Mouse (Mus musculus) cerebellum, adult 18-20 months (tissue): ENCODE measurements around the gene Rnf144b.

Experiments
- DNase-seq, 2 experiments: peaks; one replicate each; pipeline ENCODE4 v3.0.0; 2021

Gene Rnf144b

GRCm38 (mm10) chr13:47224648-47225323 lies 102.3 kb downstream of the Rnf144b start:
- no peak for DNase-seq

GRCm38 (mm10) chr13:47225324-47225697 lies 102.9 kb downstream of the Rnf144b start:
- DNase-seq: no peak

GRCm38 (mm10) chr13:47225802-47226201 lies 103.3 kb downstream of the Rnf144b start:
- no peak for DNase-seq

- DNase-seq: no peak
Measured at GRCm38 (mm10) chr13:47226521-47226920, 104.1 kb downstream of the Rnf144b start.

GRCm38 (mm10) chr13:47228201-47228600 lies 105.7 kb downstream of the Rnf144b start:
- DNase-seq: no peak

GRCm38 (mm10) chr13:47228626-47229190 lies 106.3 kb downstream of the Rnf144b start:
- DNase-seq: no peak

- no peak for DNase-seq
Measured at GRCm38 (mm10) chr13:47232163-47232562, 109.7 kb downstream of the Rnf144b start.

- peak; percentile 27 to 39 for DNase-seq
Measured at GRCm38 (mm10) chr13:47237376-47237775, 114.9 kb downstream of the Rnf144b start.

- no peak for DNase-seq
Measured at GRCm38 (mm10) chr13:47238131-47238530, 115.7 kb downstream of the Rnf144b start.

GRCm38 (mm10) chr13:47243569-47243968 lies 121.1 kb downstream of the Rnf144b start:
- no peak for DNase-seq

GRCm38 (mm10) chr13:47244771-47245170 lies 122.3 kb downstream of the Rnf144b start:
- peak; percentile 13 to 24 for DNase-seq

- DNase-seq: no peak
Measured at GRCm38 (mm10) chr13:47246459-47246858, 124.0 kb downstream of the Rnf144b start.

- no peak for DNase-seq
Measured at GRCm38 (mm10) chr13:47247156-47247800, 124.8 kb downstream of the Rnf144b start.

GRCm38 (mm10) chr13:47248289-47249010 lies 126.0 kb downstream of the Rnf144b start:
- DNase-seq: no peak

- no peak for DNase-seq
Measured at GRCm38 (mm10) chr13:47250615-47251014, 128.2 kb downstream of the Rnf144b start.

GRCm38 (mm10) chr13:47251114-47251764 lies 128.8 kb downstream of the Rnf144b start:
- no peak for DNase-seq

GRCm38 (mm10) chr13:47253711-47254110 lies 131.3 kb downstream of the Rnf144b start:
- no peak for DNase-seq

GRCm38 (mm10) chr13:47259297-47259696 lies 136.8 kb downstream of the Rnf144b start:
- DNase-seq: no peak

- no peak for DNase-seq
Measured at GRCm38 (mm10) chr13:47261961-47262360, 139.5 kb downstream of the Rnf144b start.

GRCm38 (mm10) chr13:47264382-47264781 lies 141.9 kb downstream of the Rnf144b start:
- DNase-seq: peak; percentile 17 to 30

GRCm38 (mm10) chr13:47266411-47266810 lies 144.0 kb downstream of the Rnf144b start:
- DNase-seq: no peak

GRCm38 (mm10) chr13:47268227-47268626 lies 145.8 kb downstream of the Rnf144b start:
- no peak for DNase-seq

GRCm38 (mm10) chr13:47272928-47273327 lies 150.5 kb downstream of the Rnf144b start:
- DNase-seq: no peak
